8 mouse cellular contexts compared by ENCODE assay signal in the genomic region with DNA sequence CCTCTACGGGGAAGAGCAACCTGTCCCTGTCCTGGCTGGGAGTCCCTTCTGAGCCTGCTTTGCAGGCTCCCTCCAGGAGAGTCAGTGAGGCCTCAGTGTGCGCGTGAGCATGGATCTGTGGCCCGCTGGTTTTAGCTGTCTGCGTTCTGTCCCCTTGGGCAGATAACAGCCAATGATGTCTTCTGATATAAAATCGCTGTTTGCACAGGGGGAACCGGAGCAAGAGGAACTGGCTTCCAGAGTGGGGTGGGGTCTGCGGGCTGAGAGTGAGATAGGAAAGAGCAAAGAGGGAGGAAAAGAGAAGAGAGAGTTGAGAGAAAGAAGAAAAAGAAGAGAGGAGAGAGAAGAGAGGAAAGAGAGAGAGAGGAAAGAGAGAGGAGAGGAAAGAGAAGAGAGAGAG. TPM values are rescaled to one million over a fixed set of nuclear protein-coding genes. Genes with fewer than 3 reads are reported as not detected.
DNase-seq lines count a peak whose midpoint lies in the region; ATAC-seq and TF ChIP-seq lines count a peak whose summit lies in the region.

No protein-coding gene starts in this region.

- DNase-seq in left cerebral cortex, adult 2 months (ENCODE audit: extremely low spot score in 1 of 2, low spot score in 2 of 2), result no peak
- DNase-seq in left cerebral cortex, adult 8-10 months (ENCODE audit: low spot score in 2 of 2), result no peak
- DNase-seq in c-Kit-positive CD71-positive TER-119-positive erythroid progenitor cells, embryonic 14.5 days (ENCODE audit: low spot score), result peak; percentile 33
- no peak for DNase-seq in hindbrain, embryonic 10.5 days (ENCODE audit: low spot score)
- DNase-seq in embryo, embryonic 10.5 days (ENCODE audit: low spot score), result no peak
- DNase-seq in adipocyte (ENCODE audit: low spot score), result no peak
- no peak for DNase-seq in adrenal gland, adult 8-10 months

- peak overlapping the region; percentile 56 for H3K4me3 ChIP-seq in left cerebral cortex, adult 2 months
- H3K4me3 ChIP-seq in hindbrain, embryonic 10.5 days, result peak overlapping the region; percentile 93

- ATAC-seq in megakaryocyte-erythroid progenitor cell, adult 5-6 weeks (replicated peaks; ENCODE audit: low FRiP score, low TSS enrichment, poor library complexity, severe bottlenecking), result 0 out of 2 replicates have a peak, but pooled peaks have one; percentile 32

- 32% methylated on average over 8 of the region's 8 CpGs for WGBS in hindbrain, embryonic 10.5 days

- peaks cover 14% of the 10 kb centered on the region for H3K9me3 ChIP-seq in hindbrain, embryonic 10.5 days

- H3K27me3 ChIP-seq in hindbrain, embryonic 10.5 days (ENCODE audit: insufficient read depth, poor library complexity, severe bottlenecking), result 0 out of 2 replicates have a peak, but pooled peaks cover 4% of the 10 kb centered on the region

- H3K4me1 ChIP-seq in hindbrain, embryonic 10.5 days (replicated peaks), result peaks cover 21% of the 10 kb centered on the region

- no peak for TF ChIP-seq CTCF in left cerebral cortex, adult 2 months (IDR thresholded peaks at IDR 0.05)

- peak overlapping the region; percentile 84 for H3K27ac ChIP-seq in left cerebral cortex, adult 2 months
- peak overlapping the region; percentile 91 for H3K27ac ChIP-seq in hindbrain, embryonic 10.5 days

- intact Hi-C loops in left cerebral cortex, adult 2 months (cut with DNase I), result loop anchor here (5.0 kb wide), 3 partner anchors 75 to 245 kb away; a partner anchor contains a TSS

- peaks cover 26% of the 10 kb centered on the region for H3K36me3 ChIP-seq in hindbrain, embryonic 10.5 days

RNA-seq across cellular contexts. Expression of a gene that starts 0.4 kb away (rescaled TPM):
- 10 to 100 TPM; 31.2 to 31.6 TPM for total RNA-seq in left cerebral cortex, adult 2 months (2021)
- total RNA-seq in left cerebral cortex, adult 8-10 months (2022), result 10 to 100 TPM; 25.9 to 29.9 (median 28.5) TPM
- polyA plus RNA-seq in hindbrain, embryonic 10.5 days (2016; fragmentation: Nextera tagmentation; extraction: Ambion mirVana), result 57.1 and 66.7 TPM in 2 replicates
- 28.7 and 32.6 TPM in 2 replicates for total RNA-seq in megakaryocyte-erythroid progenitor cell, adult 5-6 weeks (2014; fragmentation: Nextera tagmentation)
- 29.1 and 43.7 TPM in 2 replicates for total RNA-seq in megakaryocyte-erythroid progenitor cell, adult 5-6 weeks (2017)
- 10 to 100 TPM; 59.2 to 71.4 (median 63.6) TPM for total RNA-seq in adrenal gland, adult 8-10 months (2022)

RNA-seq across cellular contexts. Expression of a gene that starts 28.7 kb away (rescaled TPM):
- total RNA-seq in left cerebral cortex, adult 2 months (2021), result 100 to 1,000 TPM; 120 to 128 TPM
- 100 to 1,000 TPM; 113 to 127 (median 121) TPM for total RNA-seq in left cerebral cortex, adult 8-10 months (2022)
- 41.4 and 46.1 TPM in 2 replicates for polyA plus RNA-seq in hindbrain, embryonic 10.5 days (2016; fragmentation: Nextera tagmentation; extraction: Ambion mirVana)
- total RNA-seq in megakaryocyte-erythroid progenitor cell, adult 5-6 weeks (2014; fragmentation: Nextera tagmentation), result 113 and 115 TPM in 2 replicates
- total RNA-seq in megakaryocyte-erythroid progenitor cell, adult 5-6 weeks (2017), result 88.6 and 91.6 TPM in 2 replicates
- total RNA-seq in adrenal gland, adult 8-10 months (2022), result 100 to 1,000 TPM; 104 to 131 (median 119) TPM

RNA-seq across cellular contexts. Expression of a gene that starts 43.6 kb away (rescaled TPM):
- 10 to 100 TPM; 32.6 to 36.9 TPM for total RNA-seq in left cerebral cortex, adult 2 months (2021)
- total RNA-seq in left cerebral cortex, adult 8-10 months (2022), result 10 to 100 TPM; 24.6 to 30.1 (median 26.5) TPM
- 1.9 and 3.4 TPM in 2 replicates for polyA plus RNA-seq in hindbrain, embryonic 10.5 days (2016; fragmentation: Nextera tagmentation; extraction: Ambion mirVana)
- total RNA-seq in megakaryocyte-erythroid progenitor cell, adult 5-6 weeks (2014; fragmentation: Nextera tagmentation), result 0.07 TPM in 1 of 2 replicates, not detected in the other
- total RNA-seq in megakaryocyte-erythroid progenitor cell, adult 5-6 weeks (2017), result 0.38 TPM in 1 of 2 replicates, not detected in the other
- 1 to 10 TPM; 1.1 to 4.2 (median 3.2) TPM for total RNA-seq in adrenal gland, adult 8-10 months (2022)

RNA-seq across cellular contexts. Expression of a gene that starts 58.4 kb away (rescaled TPM):
- 100 to 1,000 TPM; 145 to 146 TPM for total RNA-seq in left cerebral cortex, adult 2 months (2021)
- 100 to 1,000 TPM; 146 to 154 (median 149) TPM for total RNA-seq in left cerebral cortex, adult 8-10 months (2022)
- polyA plus RNA-seq in hindbrain, embryonic 10.5 days (2016; fragmentation: Nextera tagmentation; extraction: Ambion mirVana), result 134 and 142 TPM in 2 replicates
- 72.5 and 79.4 TPM in 2 replicates for total RNA-seq in megakaryocyte-erythroid progenitor cell, adult 5-6 weeks (2014; fragmentation: Nextera tagmentation)
- total RNA-seq in megakaryocyte-erythroid progenitor cell, adult 5-6 weeks (2017), result 76.5 and 87.6 TPM in 2 replicates
- total RNA-seq in adrenal gland, adult 8-10 months (2022), result 100 to 1,000 TPM in 3 of 4 experiments, 10 to 100 TPM in 1; 97.7 to 135 (median 106) TPM

Comparison
In these comparisons a context has a peak if more than half of its experiments do, and no peak if none do; other contexts are left out.
1. RNA of a gene that starts 43.6 kb away (total RNA-seq): 32.6 to 36.9 TPM in left cerebral cortex, adult 2 months and 24.6 to 30.1 TPM in left cerebral cortex, adult 8-10 months; 1.1 to 4.2 TPM in adrenal gland, adult 8-10 months and 0.07 to 0.38 TPM in megakaryocyte-erythroid progenitor cell, adult 5-6 weeks; every median in the first group is over 4 times any median in the second.